Mouse (Mus musculus): ENCODE measurements around the gene Rap1gap.

DNA sequence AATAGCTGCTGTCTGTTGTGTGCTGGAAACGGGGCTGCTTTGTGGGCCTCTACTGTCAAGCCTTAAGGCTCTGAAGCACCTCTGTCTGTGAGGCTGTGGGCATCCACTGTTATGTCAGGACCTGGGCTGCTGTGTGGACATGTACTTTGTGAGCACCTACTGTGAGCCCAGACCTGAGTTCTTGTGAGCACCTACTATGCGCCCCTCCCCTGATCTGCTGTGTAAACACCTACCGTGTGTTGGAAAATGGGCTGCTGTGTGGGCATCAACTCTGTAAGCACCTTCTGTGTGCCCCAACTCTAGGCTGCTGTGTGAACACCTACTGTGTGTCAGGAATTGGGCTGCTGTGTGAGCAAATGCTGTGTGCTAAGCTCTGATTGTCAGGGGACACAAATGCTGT lies 57.7 kb downstream of the Rap1gap start:
- TF ChIP-seq CTCF (IDR thresholded peaks at IDR 0.05; ENCODE audit: control insufficient read depth, insufficient read depth, insufficient read length): no peak
- TF ChIP-seq MYOD1 (IDR thresholded peaks at IDR 0.05; ENCODE audit: control insufficient read depth, insufficient read length, low read depth): no peak
- TF ChIP-seq MAX (IDR thresholded peaks at IDR 0.05): no peak
- no peak for TF ChIP-seq USF1 (IDR thresholded peaks at IDR 0.05; ENCODE audit: low read depth)
- no peak for TF ChIP-seq MYOG (IDR thresholded peaks at IDR 0.05; ENCODE audit: control insufficient read depth, extremely low read depth, insufficient read length)

All from C2C12 (cell line).